Mouse (Mus musculus) embryonic facial prominence, embryonic 12.5 days (tissue): ENCODE results near the gene Lypd3. TPM values are rescaled to one million over a fixed set of nuclear protein-coding genes. Genes with fewer than 3 reads are reported as not detected.
A peak's percentile ranks its signal among the peaks of the same experiment; 100 is the strongest.
"Not testable (repeated sequence)": the region's sequence is repeated elsewhere in the genome, so short reads cannot be mapped to it uniquely, and the experiment has no call there.

Experiments
- ATAC-seq: fragments of 200-750 bp; cut with Nextera tagmentation; 2 replicates; pipeline ENCODE4 v1.8.0; 2017; ENCODE audit not compliant: insufficient number of reproducible peaks, insufficient read depth, low FRiP score, low TSS enrichment
- H3K27ac ChIP-seq: fragments of 300-500 bp; sonication (generic); 2 replicates; pipeline ENCODE4 v1.5.1; 2016; ENCODE audit warnings: mild to moderate bottlenecking
- H3K27me3 ChIP-seq: fragments of 300-500 bp; sonication (generic); 2 replicates; pipeline ENCODE4 v1.6.1; 2016; ENCODE audit warnings: mild to moderate bottlenecking, moderate library complexity
- H3K36me3 ChIP-seq: fragments of 300-500 bp; sonication (generic); 2 replicates; pipeline ENCODE4 v1.6.1; 2016; ENCODE audit warnings: mild to moderate bottlenecking
- H3K4me1 ChIP-seq: fragments of 300-500 bp; sonication (generic); 2 replicates; pipeline ENCODE4 v1.6.1; 2016
- H3K4me2 ChIP-seq: fragments of 300-500 bp; sonication (generic); replicated peaks from 2 replicates; pipeline ENCODE4 v1.6.1; 2016; ENCODE audit warnings: mild to moderate bottlenecking, moderate library complexity
- H3K4me3 ChIP-seq: fragments of 300-500 bp; sonication (generic); 2 replicates; pipeline ENCODE4 v1.5.1; 2016; ENCODE audit warnings: mild to moderate bottlenecking
- H3K9ac ChIP-seq: fragments of 300-500 bp; sonication (generic); 2 replicates; pipeline ENCODE4 v1.6.1; 2016; ENCODE audit warnings: mild to moderate bottlenecking, moderate library complexity
- H3K9me3 ChIP-seq: fragments of 300-500 bp; sonication (generic); 2 replicates; pipeline ENCODE4 v1.6.1; 2016; ENCODE audit warnings: mild to moderate bottlenecking, moderate library complexity
- WGBS: fragments of 180-500 bp; shearing (Covaris S2); methylation state at CpG from one replicate; pipeline ENCODE4 v1.1.7; 2016; 5-methylcytosine and 5-hydroxymethylcytosine counted together
- polyA plus RNA-seq: library from polyadenylated mRNA; unstranded; fragments of >200 nt; fragmentation: Nextera tagmentation; extraction: Ambion mirVana; gene quantifications from 2 replicates; pipeline ENCODE4 v1.2.1, GENCODE M21; 2016

Gene Lypd3
- polyA plus RNA-seq, 1 experiment from 2014 or later, result 2.8 TPM

DNA sequence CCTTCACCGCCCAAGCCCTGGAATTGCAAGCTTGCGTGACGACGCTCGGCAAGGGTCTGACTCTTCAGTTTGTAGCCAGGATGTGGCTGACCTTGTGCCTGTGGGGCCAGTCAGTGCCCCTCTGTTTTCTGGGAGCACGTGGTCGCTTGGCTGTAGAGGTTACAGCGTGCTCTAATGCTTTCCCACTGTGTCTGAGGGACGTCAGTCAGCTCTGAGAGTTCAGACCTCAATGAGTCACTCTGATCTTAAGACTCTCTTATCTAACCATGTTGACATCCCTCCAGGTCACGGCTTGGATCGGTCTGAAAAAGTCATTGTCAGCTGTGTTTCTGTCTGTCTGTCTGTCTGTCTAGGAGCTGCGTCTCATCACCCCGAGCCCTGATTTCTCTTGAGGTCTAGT is 21.5 kb upstream of the Lypd3 start:
- Histone ChIP-seq H3K9ac (no peak overlapping the region), H3K27ac (no peak overlapping the region), H3K4me1 (peaks cover 16% of the 10 kb centered on the region), H3K36me3 (no peaks in the 10 kb centered on the region), H3K9me3 (no peaks in the 10 kb centered on the region), H3K4me3 (no peak overlapping the region), H3K27me3 (peaks cover 40% of the 10 kb centered on the region), H3K4me2 (no peak overlapping the region)
- ATAC-seq, result no peak
- WGBS, result 65% methylated on average over 13 of the region's 13 CpGs

DNA sequence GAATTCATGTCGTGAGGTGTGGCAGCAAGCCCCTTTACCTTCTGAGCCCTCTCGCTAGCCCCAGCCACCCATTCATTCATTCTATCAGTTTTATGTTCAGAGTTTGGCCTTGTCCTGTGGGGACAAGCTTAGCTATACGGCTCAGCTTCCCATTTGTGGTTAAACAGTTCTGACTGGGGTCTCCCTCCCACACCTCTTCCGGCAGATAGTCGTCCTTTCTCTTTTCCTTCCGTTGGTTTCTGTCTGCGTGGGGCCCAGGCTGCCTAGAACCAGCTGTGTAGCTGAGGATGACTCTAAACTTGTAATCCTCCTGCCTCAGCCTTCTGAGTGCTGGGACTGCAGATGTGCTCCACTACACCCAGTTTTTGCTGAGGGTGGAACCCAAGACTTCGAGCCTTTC is 18.6 kb upstream of the Lypd3 start:
- ATAC-seq, result no peak
- H3K27me3 ChIP-seq, result peaks cover 14% of the 10 kb centered on the region
- WGBS, result 80% methylated on average over 8 of the region's 8 CpGs
- H3K4me3 ChIP-seq, result no peak overlapping the region
- no peaks in the 10 kb centered on the region; the same call in 1 of the 2 replicates for H3K4me1 ChIP-seq
- no peaks in the 10 kb centered on the region for H3K9me3 ChIP-seq
- H3K36me3 ChIP-seq, result no peaks in the 10 kb centered on the region
- no peak overlapping the region for H3K9ac ChIP-seq
- H3K27ac ChIP-seq, result no peak overlapping the region
- H3K4me2 ChIP-seq, result no peak overlapping the region

DNA sequence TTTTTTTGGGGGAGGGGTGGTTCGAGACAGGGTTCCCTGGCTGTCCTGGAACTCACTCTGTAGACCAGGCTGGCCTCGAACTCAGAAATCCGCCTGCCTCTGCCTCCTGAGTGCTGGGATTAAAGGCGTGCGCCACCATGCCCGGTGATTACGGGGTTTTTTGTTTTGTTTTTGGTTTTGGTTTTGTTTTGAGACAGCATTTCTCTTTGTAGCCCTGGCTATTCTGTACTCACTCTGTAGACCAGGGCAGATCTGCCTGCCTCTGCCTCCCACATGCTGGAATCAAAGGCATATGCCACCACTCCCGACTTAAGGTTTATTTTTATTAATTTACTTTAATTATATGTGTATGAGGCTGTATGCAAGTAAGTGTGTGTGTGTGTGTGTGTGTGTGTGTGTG is 18.0 kb upstream of the Lypd3 start:
- not testable (repeated sequence) for H3K4me3 ChIP-seq, ATAC-seq, H3K27me3 ChIP-seq, H3K27ac ChIP-seq, H3K4me2 ChIP-seq, H3K9ac ChIP-seq, H3K9me3 ChIP-seq, H3K36me3 ChIP-seq, H3K4me1 ChIP-seq
- 91% methylated on average over 8 of the region's 8 CpGs for WGBS

DNA sequence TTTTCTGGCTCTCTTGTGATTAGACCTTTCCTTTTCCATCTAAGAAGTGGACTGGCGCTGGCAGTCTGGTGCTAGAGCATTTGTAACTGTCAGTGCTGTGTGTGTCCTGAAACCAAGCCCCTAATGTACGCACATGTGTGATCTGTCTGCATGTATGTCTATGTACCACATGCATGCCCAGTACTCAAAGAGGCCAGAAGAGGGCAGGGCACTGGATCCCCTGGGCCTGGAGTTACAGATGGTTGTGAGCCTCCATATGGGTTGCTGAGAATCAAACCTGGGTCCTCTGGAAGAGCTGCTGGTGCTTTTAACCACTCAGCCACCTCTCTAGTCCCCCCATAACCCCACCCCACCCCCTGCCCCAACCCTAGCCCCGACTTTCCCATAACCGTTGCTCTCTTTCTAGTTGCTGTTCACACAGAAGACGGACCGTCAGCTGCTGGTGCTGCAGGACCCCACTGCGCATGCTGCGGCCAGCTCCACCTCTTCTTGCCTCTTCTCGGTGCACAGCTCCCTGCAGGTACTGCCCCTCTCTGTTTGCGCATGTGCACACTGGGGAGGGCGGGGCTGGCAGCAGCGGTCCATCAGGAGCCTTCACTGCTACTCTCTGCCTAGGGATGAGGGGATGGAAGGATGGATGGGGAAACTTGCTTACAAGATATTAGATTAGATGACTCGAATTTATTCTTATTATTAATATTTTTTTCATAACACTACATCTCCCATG is 16.5 kb upstream of the Lypd3 start:
- no peaks in the 10 kb centered on the region for H3K9me3 ChIP-seq
- WGBS, result 45% methylated on average over 13 of the region's 13 CpGs
- H3K36me3 ChIP-seq, result no peaks in the 10 kb centered on the region
- H3K4me3 ChIP-seq, result no peak overlapping the region
- no peak overlapping the region for H3K4me2 ChIP-seq
- no peaks in the 10 kb centered on the region for H3K4me1 ChIP-seq
- H3K27ac ChIP-seq, result no peak overlapping the region
- ATAC-seq, result no peak
- H3K27me3 ChIP-seq, result peaks cover 5% of the 10 kb centered on the region; the same call in 1 of the 2 replicates
- H3K9ac ChIP-seq, result no peak overlapping the region

DNA sequence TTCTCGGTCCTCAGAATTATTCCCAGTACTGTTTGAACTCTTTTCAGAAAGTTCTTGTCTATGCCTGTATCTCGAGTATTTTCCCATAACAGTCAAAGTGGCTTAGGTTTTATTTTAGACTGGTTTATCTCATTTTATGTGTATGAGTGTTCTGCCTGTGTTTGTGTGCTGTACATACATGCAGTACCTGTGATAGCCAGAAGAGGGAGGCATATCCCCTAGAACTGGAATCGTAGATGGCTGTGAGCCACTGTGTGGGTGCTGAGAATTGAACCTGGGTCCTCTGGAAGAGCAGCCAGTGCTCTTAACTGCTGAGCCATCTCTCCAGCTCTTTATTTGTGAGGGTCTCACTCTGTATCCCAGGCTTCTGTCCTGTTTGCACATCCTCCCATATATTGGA is 15.2 kb upstream of the Lypd3 start:
- Histone ChIP-seq H3K27me3 (peaks cover 5% of the 10 kb centered on the region; the same call in 1 of the 2 replicates), H3K27ac (no peak overlapping the region), H3K9ac (no peak overlapping the region), H3K9me3 (no peaks in the 10 kb centered on the region), H3K4me1 (no peaks in the 10 kb centered on the region), H3K36me3 (no peaks in the 10 kb centered on the region), H3K4me2 (no peak overlapping the region), H3K4me3 (no peak overlapping the region)
- ATAC-seq, result no peak
- WGBS, result 85% methylated on average over 3 of the region's 3 CpGs

DNA sequence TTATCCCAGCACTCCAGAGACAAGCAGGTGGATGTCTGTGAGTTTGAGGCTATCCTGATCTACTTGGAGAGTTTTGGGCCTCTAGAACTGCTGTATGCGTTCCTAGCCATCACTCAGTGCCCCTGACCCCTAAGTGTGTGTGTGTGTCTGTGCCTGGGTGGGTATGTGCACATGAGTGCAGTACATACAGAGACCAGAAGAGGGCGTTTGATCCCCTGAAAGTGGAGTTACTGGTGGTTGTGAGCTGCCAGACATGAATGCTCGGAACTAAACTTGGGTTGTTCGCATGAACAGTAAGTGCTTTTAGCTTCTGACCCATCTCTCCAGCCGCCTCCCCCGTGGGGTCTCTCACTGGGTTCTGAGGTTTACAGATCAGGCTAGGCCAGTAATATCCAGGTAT is 13.4 kb upstream of the Lypd3 start:
- Histone ChIP-seq H3K9me3 (no peaks in the 10 kb centered on the region), H3K27me3 (peaks cover 5% of the 10 kb centered on the region; the same call in 1 of the 2 replicates), H3K4me1 (no peaks in the 10 kb centered on the region), H3K9ac (no peak overlapping the region), H3K4me2 (no peak overlapping the region), H3K27ac (no peak overlapping the region), H3K4me3 (no peak overlapping the region), H3K36me3 (no peaks in the 10 kb centered on the region)
- ATAC-seq, result no peak
- 80% methylated on average over 6 of the region's 6 CpGs for WGBS

DNA sequence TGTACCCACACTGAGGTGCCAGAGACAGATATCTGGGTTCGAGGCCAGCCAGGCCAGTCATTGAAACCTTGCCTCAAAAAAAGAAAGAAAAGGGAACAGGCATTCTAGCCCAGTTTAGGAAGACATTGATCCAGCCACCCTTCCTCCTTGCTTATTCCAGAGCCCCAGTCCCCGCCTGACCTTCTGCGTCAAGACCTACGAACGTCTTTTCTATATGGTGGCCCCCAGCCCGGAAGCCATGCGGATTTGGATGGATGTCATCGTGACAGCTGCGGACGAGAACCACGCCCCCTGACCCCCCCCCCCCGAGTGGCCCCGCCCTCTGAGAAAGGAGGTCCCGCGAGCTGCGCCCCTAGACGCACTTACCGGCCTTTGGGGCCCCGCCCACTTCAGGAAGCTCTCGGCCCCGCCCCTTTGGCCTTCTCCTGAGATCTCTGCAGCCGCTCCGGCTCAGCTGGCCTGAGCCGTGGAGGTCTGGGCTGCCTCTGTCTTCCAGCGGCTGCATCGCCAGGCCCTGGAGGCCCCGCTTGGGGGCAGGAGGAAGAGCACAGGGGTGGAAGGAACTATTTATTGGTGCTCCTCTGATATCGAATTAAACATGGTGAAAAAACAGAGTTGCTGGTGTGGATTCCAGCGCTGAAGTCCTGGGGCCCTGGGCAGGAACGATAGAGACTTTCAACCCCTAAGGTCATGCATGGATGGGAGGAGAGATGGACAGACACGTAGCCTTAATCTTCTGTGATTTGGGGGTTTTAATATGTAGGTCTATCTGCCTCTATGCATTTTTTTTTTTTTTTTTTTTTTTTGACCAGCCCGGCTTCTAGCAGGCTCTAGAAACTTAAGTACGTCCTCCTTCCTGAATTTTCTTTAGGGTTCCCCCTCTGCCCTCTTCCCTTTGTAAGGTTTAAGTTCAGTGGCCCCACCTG is 7.4 kb upstream of the Lypd3 start:
- no peak overlapping the region for H3K27ac ChIP-seq

DNA sequence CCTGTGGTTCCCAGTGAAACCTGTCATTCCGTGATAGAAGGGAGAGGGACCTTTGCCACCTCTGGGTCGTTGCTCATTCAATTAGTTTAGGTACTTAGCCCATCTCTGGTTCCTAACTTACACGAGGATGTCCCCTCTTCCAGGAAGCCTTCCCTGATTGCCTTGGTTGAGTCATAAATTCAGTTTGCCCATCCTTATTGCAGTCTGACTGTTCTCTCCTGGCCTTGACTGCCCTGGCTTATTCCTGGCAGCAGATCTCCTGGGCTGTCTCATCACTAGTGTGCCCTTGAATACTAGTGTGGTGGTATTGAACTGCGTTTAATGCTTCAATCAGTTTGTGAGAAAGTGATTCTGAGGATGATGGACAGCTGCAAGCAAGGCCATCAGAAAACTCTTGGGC is 6.7 kb upstream of the Lypd3 start:
- H3K4me1 ChIP-seq, result no peaks in the 10 kb centered on the region; the same call in 1 of the 2 replicates
- 71% methylated on average over 4 of the region's 4 CpGs for WGBS
- H3K4me3 ChIP-seq, result no peak overlapping the region
- no peaks in the 10 kb centered on the region for H3K27me3 ChIP-seq
- no peaks in the 10 kb centered on the region; the same call in 1 of the 2 replicates for H3K9me3 ChIP-seq
- no peak for ATAC-seq
- H3K27ac ChIP-seq, result no peak overlapping the region
- H3K36me3 ChIP-seq, result no peaks in the 10 kb centered on the region
- no peak overlapping the region for H3K9ac ChIP-seq
- H3K4me2 ChIP-seq, result no peak overlapping the region

More for the DNA sequence above, 7.4 kb upstream of the Lypd3 start:
- no peaks in the 10 kb centered on the region; the same call in 1 of the 2 replicates for H3K4me1 ChIP-seq
- no peaks in the 10 kb centered on the region for H3K27me3 ChIP-seq
- no peaks in the 10 kb centered on the region; the same call in 1 of the 2 replicates for H3K9me3 ChIP-seq
- peak; percentile 67; the same call in 1 of the 2 replicates for ATAC-seq
- H3K4me3 ChIP-seq, result peak overlapping the region; percentile 27
- H3K36me3 ChIP-seq, result no peaks in the 10 kb centered on the region
- peak overlapping the region; percentile 59 for H3K4me2 ChIP-seq
- 9% methylated on average over 32 of the region's 33 CpGs for WGBS
- H3K9ac ChIP-seq, result 0 out of 2 replicates have a peak overlapping the region, but pooled peaks have one; percentile 1

DNA sequence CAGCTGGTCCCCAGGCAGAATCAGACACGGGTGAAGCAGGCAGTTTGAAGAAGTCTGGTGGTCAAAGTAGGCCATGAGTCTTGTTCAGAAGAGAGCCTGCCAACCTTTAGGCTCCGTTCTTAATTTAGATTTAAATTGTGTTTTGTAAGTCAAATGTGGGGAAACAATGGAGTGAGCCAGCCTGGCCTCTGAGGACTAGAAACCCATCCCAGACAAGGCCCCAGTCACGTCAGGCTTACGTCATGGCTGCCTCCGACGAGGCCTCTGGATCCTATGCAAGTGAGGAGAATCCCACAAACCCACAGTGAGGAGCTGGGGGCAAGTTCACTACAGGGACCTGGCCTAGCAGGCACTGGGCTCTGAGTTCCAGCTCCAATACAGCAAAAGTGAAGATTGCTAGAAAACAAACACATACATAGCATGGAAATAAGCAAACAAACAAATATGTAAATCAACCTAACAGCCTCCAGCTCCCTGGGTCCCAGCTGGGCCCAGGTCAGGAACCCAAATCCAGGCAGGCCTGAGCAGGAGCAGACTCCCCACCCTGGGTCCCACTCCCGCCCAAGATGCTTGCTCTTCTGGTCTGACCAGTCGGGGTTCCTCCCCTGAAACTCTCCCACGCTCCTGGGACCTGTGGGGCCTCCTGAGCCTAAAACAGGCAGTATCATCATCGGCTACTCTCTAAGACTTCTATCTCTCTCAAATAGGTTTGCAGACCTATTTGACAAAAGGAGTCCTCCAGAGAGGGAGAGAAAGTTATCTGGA is 6.1 kb upstream of the Lypd3 start:
- H3K36me3 ChIP-seq, result no peaks in the 10 kb centered on the region
- H3K4me3 ChIP-seq, result no peak overlapping the region
- no peaks in the 10 kb centered on the region for H3K27me3 ChIP-seq
- no peak overlapping the region for H3K27ac ChIP-seq
- WGBS, result 63% methylated on average over 10 of the region's 10 CpGs
- H3K4me1 ChIP-seq, result no peaks in the 10 kb centered on the region; the same call in 1 of the 2 replicates
- H3K9me3 ChIP-seq, result no peaks in the 10 kb centered on the region; the same call in 1 of the 2 replicates
- H3K9ac ChIP-seq, result no peak overlapping the region
- ATAC-seq, result no peak
- no peak overlapping the region for H3K4me2 ChIP-seq

DNA sequence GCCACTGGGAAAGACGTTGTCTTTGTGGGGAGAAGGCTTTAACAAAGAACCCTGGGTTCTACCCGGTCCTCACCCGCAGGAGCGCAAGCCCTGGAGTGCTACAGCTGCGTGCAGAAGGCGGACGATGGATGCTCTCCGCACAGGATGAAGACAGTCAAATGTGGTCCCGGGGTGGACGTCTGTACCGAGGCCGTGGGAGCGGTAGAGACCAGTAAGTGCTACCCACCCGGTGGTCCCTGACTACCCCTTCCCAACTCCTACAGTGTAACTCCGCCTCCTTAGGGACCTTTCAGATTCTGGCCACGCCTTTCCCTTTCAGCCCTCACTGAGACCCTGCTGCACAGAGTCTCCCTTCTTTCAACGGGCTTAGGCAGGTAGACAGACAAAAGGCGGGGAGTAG is 696 bp downstream of the Lypd3 start:
- peaks cover 17% of the 10 kb centered on the region for H3K4me1 ChIP-seq
- peak overlapping the region; percentile 69 for H3K4me2 ChIP-seq
- peak overlapping the region; percentile 42 for H3K4me3 ChIP-seq
- peak; percentile 70 for ATAC-seq
- under 1% methylated on average over 18 of the region's 18 CpGs for WGBS
- H3K9me3 ChIP-seq, result no peaks in the 10 kb centered on the region
- H3K9ac ChIP-seq, result peak overlapping the region; percentile 29
- H3K27me3 ChIP-seq, result peaks cover 53% of the 10 kb centered on the region
- no peak overlapping the region for H3K27ac ChIP-seq
- no peaks in the 10 kb centered on the region for H3K36me3 ChIP-seq
